Mouse (Mus musculus) myocyte (in vitro differentiated cells): ENCODE measurements around the gene Plekhm3.

ENCODE experiments used
- POLR2A ChIP-seq: IDR thresholded peaks from one replicate; pipeline ENCODE4 v1.6.1; 2011; ENCODE audit warnings: low read depth, mild to moderate bottlenecking, control low read depth, moderate library complexity; ENCODE audit not compliant: insufficient read length
- TCF3 ChIP-seq: IDR thresholded peaks from one replicate; pipeline ENCODE4 v1.6.1; 2011; ENCODE audit warnings: low read depth, control low read depth; ENCODE audit not compliant: insufficient read length
- USF1 ChIP-seq: IDR thresholded peaks from one replicate; pipeline ENCODE4 v1.6.1; 2011; ENCODE audit warnings: low read depth, mild to moderate bottlenecking, control low read depth, moderate library complexity

- TF ChIP-seq TCF3 (no peak), POLR2A (no peak), USF1 (no peak)
These were observed 101.8 kb downstream of the Plekhm3 start for GRCm38 (mm10) chr1:64854835-64855234.
